Mouse (Mus musculus) hindbrain, embryonic 14.5 days (tissue): ENCODE results near the gene Sult5a1. TPM values are rescaled to one million over a fixed set of nuclear protein-coding genes. Genes with fewer than 3 reads are reported as not detected.
"Not testable (repeated sequence)": the region's sequence is repeated elsewhere in the genome, so short reads cannot be mapped to it uniquely, and the experiment has no call there.

Experiments used
- ATAC-seq: fragments of 200-750 bp; cut with Nextera tagmentation; 2 replicates; pipeline ENCODE4 v1.8.0; 2017; ENCODE audit warnings: moderate number of reproducible peaks, mild to moderate bottlenecking, moderate TSS enrichment, moderate library complexity; ENCODE audit not compliant: low FRiP score
- DNase-seq: peaks from one replicate; pipeline ENCODE4 v3.0.0-alpha.2; 2015; ENCODE audit warnings: low spot score
- H3K27ac ChIP-seq: fragments of 300-500 bp; sonication (generic); 2 replicates; pipeline ENCODE4 v1.5.1; 2014; ENCODE audit warnings: mild to moderate bottlenecking, moderate library complexity
- H3K27me3 ChIP-seq: fragments of 300-500 bp; sonication (generic); 2 replicates; pipeline ENCODE4 v1.6.1; 2014; ENCODE audit warnings: mild to moderate bottlenecking, low read length, mixed read lengths; ENCODE audit not compliant: control insufficient read depth, insufficient read depth
- H3K36me3 ChIP-seq: fragments of 300-500 bp; sonication (generic); replicated peaks from 2 replicates; pipeline ENCODE4 v1.6.1; 2014; ENCODE audit not compliant: control insufficient read depth, insufficient read depth
- H3K4me1 ChIP-seq: fragments of 300-500 bp; sonication (generic); replicated peaks from 2 replicates; pipeline ENCODE4 v1.6.1; 2014; ENCODE audit warnings: antibody characterized with exemption, low read length, mixed read lengths; ENCODE audit not compliant: control insufficient read depth, insufficient read depth
- H3K4me2 ChIP-seq: fragments of 300-500 bp; sonication (generic); replicated peaks from 2 replicates; pipeline ENCODE4 v1.6.1; 2014; ENCODE audit warnings: mild to moderate bottlenecking, moderate library complexity
- H3K4me3 ChIP-seq: fragments of 300-500 bp; sonication (generic); replicated peaks from 2 replicates; pipeline ENCODE4 v1.5.1; 2014; ENCODE audit warnings: mild to moderate bottlenecking, low read length
- H3K9ac ChIP-seq: fragments of 300-500 bp; sonication (generic); 2 replicates; pipeline ENCODE4 v1.6.1; 2014
- H3K9me3 ChIP-seq: fragments of 300-500 bp; sonication (generic); 2 replicates; pipeline ENCODE4 v1.6.1; 2016; ENCODE audit warnings: low read length; ENCODE audit not compliant: control insufficient read depth
- WGBS: fragments of 180-500 bp; shearing (Covaris S2); extraction: QIAGEN DNeasy Blood & Tissue Kit; methylation state at CpG from one replicate; pipeline ENCODE4 v1.1.7; 2014; 5-methylcytosine and 5-hydroxymethylcytosine counted together
- polyA plus RNA-seq: library from polyadenylated mRNA; unstranded; fragments of >200 nt; fragmentation: Nextera tagmentation; extraction: Ambion mirVana; gene quantifications from 2 replicates; pipeline ENCODE4 v1.2.1, GENCODE M21; 2014

The Sult5a1 gene
- polyA plus RNA-seq, 1 experiment from 2014 or later: 3.0 TPM

GRCm38 (mm10) chr8:123106531-123106930 is 51.6 kb downstream of the Sult5a1 start:
- Histone ChIP-seq H3K4me1 (peaks cover 10% of the 10 kb centered on the region), H3K27me3 (no peaks in the 10 kb centered on the region), H3K4me3 (no peak overlapping the region), H3K9ac (no peak overlapping the region), H3K27ac (no peak overlapping the region), H3K4me2 (no peak overlapping the region), H3K36me3 (peaks cover 30% of the 10 kb centered on the region), H3K9me3 (no peaks in the 10 kb centered on the region)
- no peak for DNase-seq
- no peak for ATAC-seq
- 47% methylated on average over 2 of the region's 2 CpGs for WGBS

- Histone ChIP-seq H3K9ac (no peak overlapping the region), H3K4me1 (peaks cover 10% of the 10 kb centered on the region), H3K4me2 (no peak overlapping the region), H3K27me3 (no peaks in the 10 kb centered on the region), H3K27ac (no peak overlapping the region), H3K4me3 (no peak overlapping the region), H3K9me3 (no peaks in the 10 kb centered on the region), H3K36me3 (peaks cover 30% of the 10 kb centered on the region)
- ATAC-seq: no peak
- WGBS: 70% methylated on average over 5 of the region's 5 CpGs
- peak; percentile 73 for DNase-seq
These were observed 52.4 kb downstream of the Sult5a1 start for GRCm38 (mm10) chr8:123105553-123106326.

- Histone ChIP-seq H3K9ac (no peak overlapping the region), H3K9me3 (no peaks in the 10 kb centered on the region), H3K4me3 (peak overlapping the region; percentile 91), H3K27me3 (no peaks in the 10 kb centered on the region), H3K36me3 (peaks cover 30% of the 10 kb centered on the region), H3K27ac (no peak overlapping the region), H3K4me2 (peak overlapping the region; percentile 89; the same call in 1 of the 2 replicates), H3K4me1 (peaks cover 10% of the 10 kb centered on the region)
- 87% methylated on average over 6 of the region's 6 CpGs for WGBS
- no peak for DNase-seq
- no peak for ATAC-seq
These were observed 53.9 kb downstream of the Sult5a1 start for GRCm38 (mm10) chr8:123104046-123104767.

GRCm38 (mm10) chr8:123103285-123103684 is 54.8 kb downstream of the Sult5a1 start:
- 24% methylated on average over 14 of the region's 15 CpGs for WGBS

GRCm38 (mm10) chr8:123102855-123103254 is 55.3 kb downstream of the Sult5a1 start:
- not testable (repeated sequence) for H3K9me3 ChIP-seq, ATAC-seq, H3K27me3 ChIP-seq, DNase-seq, H3K4me1 ChIP-seq
- Histone ChIP-seq H3K27ac (peak overlapping the region; percentile 96), H3K4me3 (peak overlapping the region; percentile 91), H3K9ac (peak overlapping the region; percentile 97), H3K36me3 (peaks cover 38% of the 10 kb centered on the region), H3K4me2 (peak overlapping the region; percentile 89)
- WGBS: 1% methylated on average over 22 of the region's 26 CpGs

More at GRCm38 (mm10) chr8:123103285-123103684, 54.8 kb downstream of the Sult5a1 start:
- Histone ChIP-seq H3K4me2 (peak overlapping the region; percentile 89), H3K27ac (peak overlapping the region; percentile 96; the same call in 1 of the 2 replicates), H3K4me3 (peak overlapping the region; percentile 91), H3K9ac (peak overlapping the region; percentile 97), H3K36me3 (peaks cover 33% of the 10 kb centered on the region), H3K9me3 (no peaks in the 10 kb centered on the region), H3K4me1 (peaks cover 10% of the 10 kb centered on the region), H3K27me3 (no peaks in the 10 kb centered on the region)
- ATAC-seq (no peak), DNase-seq (no peak)

- peak; percentile 94 for ATAC-seq
- peaks cover 10% of the 10 kb centered on the region for H3K4me1 ChIP-seq
- WGBS: 2% methylated on average over 55 of the region's 56 CpGs
- H3K27me3 ChIP-seq: no peaks in the 10 kb centered on the region
- H3K4me3 ChIP-seq: peak within 1 kb of the TSS; percentile 91
- peak within 1 kb of the TSS; percentile 97 for H3K9ac ChIP-seq
- H3K9me3 ChIP-seq: no peaks in the 10 kb centered on the region
- H3K36me3 ChIP-seq: peaks cover 46% of the 10 kb centered on the region
- H3K4me2 ChIP-seq: peak within 1 kb of the TSS; percentile 89
- H3K27ac ChIP-seq: peak within 1 kb of the TSS; percentile 96
- peak; percentile 99 for DNase-seq
These were observed 56.1 kb downstream of the Sult5a1 start, which contains the start of gene Rpl13 for GRCm38 (mm10) chr8:123101735-123102685. Rpl13 (plus strand) TSS chr8:123102350.

- DNase-seq (no peak), ATAC-seq (no peak)
- peaks cover 49% of the 10 kb centered on the region for H3K36me3 ChIP-seq
- H3K27ac ChIP-seq: no peak overlapping the region
- H3K4me1 ChIP-seq: peaks cover 10% of the 10 kb centered on the region
- H3K9me3 ChIP-seq: no peaks in the 10 kb centered on the region
- no peaks in the 10 kb centered on the region for H3K27me3 ChIP-seq
- 76% methylated on average over 4 of the region's 4 CpGs for WGBS
- H3K4me3 ChIP-seq: no peak overlapping the region
- H3K4me2 ChIP-seq: peak overlapping the region; percentile 78; the same call in 1 of the 2 replicates
- peak overlapping the region; percentile 97; the same call in 1 of the 2 replicates for H3K9ac ChIP-seq
These were observed 56.9 kb downstream of the Sult5a1 start for GRCm38 (mm10) chr8:123101244-123101643.

- Histone ChIP-seq H3K27me3 (no peaks in the 10 kb centered on the region), H3K4me2 (no peak overlapping the region), H3K36me3 (peaks cover 48% of the 10 kb centered on the region), H3K9ac (no peak overlapping the region), H3K9me3 (no peaks in the 10 kb centered on the region), H3K4me3 (no peak overlapping the region), H3K27ac (no peak overlapping the region), H3K4me1 (peaks cover 10% of the 10 kb centered on the region)
- ATAC-seq (no peak), DNase-seq (no peak)
- WGBS: 68% methylated on average over 8 of the region's 8 CpGs
These were observed 57.8 kb downstream of the Sult5a1 start for GRCm38 (mm10) chr8:123100288-123100687.
